Mouse (Mus musculus): Measurements from ENCODE around the gene Psme2b.
"Not testable (repeated sequence)": the region's sequence is repeated elsewhere in the genome, so short reads cannot be mapped to it uniquely, and the experiment has no call there.

Gene Psme2b

GRCm38 (mm10) chr11:48901567-48901930, 44.4 kb downstream of the Psme2b start:
- not testable (repeated sequence) for DNase-seq (ENCODE audit: low spot score)

GRCm38 (mm10) chr11:48900654-48901566, 45.1 kb downstream of the Psme2b start:
- not testable (repeated sequence) for DNase-seq (ENCODE audit: low spot score)

GRCm38 (mm10) chr11:48898812-48899431, 47.1 kb downstream of the Psme2b start:
- no peak for DNase-seq (ENCODE audit: low spot score)
